Mouse (Mus musculus) stomach, embryonic 16.5 days (tissue): ENCODE data around the gene Zfp654. TPM values are rescaled to one million over a fixed set of nuclear protein-coding genes. Genes with fewer than 3 reads are reported as not detected.
"Not testable (repeated sequence)": the region's sequence is repeated elsewhere in the genome, so short reads cannot be mapped to it uniquely, and the experiment has no call there.

Source experiments
- ATAC-seq: fragments of 200-750 bp; cut with Nextera tagmentation; 2 replicates; pipeline ENCODE4 v1.8.0; 2017; ENCODE audit warnings: moderate number of reproducible peaks, moderate TSS enrichment; ENCODE audit not compliant: insufficient read depth, low FRiP score
- H3K27ac ChIP-seq: fragments of 300-500 bp; sonication (generic); 2 replicates; pipeline ENCODE4 v1.5.1; 2014; ENCODE audit warnings: low read length
- H3K27me3 ChIP-seq: fragments of 300-500 bp; sonication (generic); 2 replicates; pipeline ENCODE4 v1.6.1; 2014; ENCODE audit warnings: low read length, control low read depth, mixed read lengths; ENCODE audit not compliant: control insufficient read depth, insufficient read depth
- H3K36me3 ChIP-seq: fragments of 300-500 bp; sonication (generic); 2 replicates; pipeline ENCODE4 v1.6.1; 2014; ENCODE audit warnings: low read length; ENCODE audit not compliant: control insufficient read depth, insufficient read depth
- H3K4me1 ChIP-seq: fragments of 300-500 bp; sonication (generic); 2 replicates; pipeline ENCODE4 v1.6.1; 2014; ENCODE audit warnings: low read length, control low read depth, mixed read lengths; ENCODE audit not compliant: control insufficient read depth, insufficient read depth
- H3K4me2 ChIP-seq: fragments of 300-500 bp; sonication (generic); 2 replicates; pipeline ENCODE4 v1.6.1; 2014; ENCODE audit warnings: low read depth, low read length, mixed read lengths
- H3K4me3 ChIP-seq: fragments of 300-500 bp; sonication (generic); replicated peaks from 2 replicates; pipeline ENCODE4 v1.5.1; 2014; ENCODE audit warnings: mild to moderate bottlenecking, low read length
- H3K9ac ChIP-seq: fragments of 300-500 bp; sonication (generic); 2 replicates; pipeline ENCODE4 v1.6.1; 2014; ENCODE audit warnings: low read length
- H3K9me3 ChIP-seq: fragments of 300-500 bp; sonication (generic); replicated peaks from 2 replicates; pipeline ENCODE4 v1.6.1; 2016; ENCODE audit warnings: low read length, control low read depth; ENCODE audit not compliant: control insufficient read depth
- WGBS: fragments of 180-500 bp; shearing (Covaris S2); extraction: QIAGEN DNeasy Blood & Tissue Kit; methylation state at CpG from one replicate; pipeline ENCODE4 v1.1.7; 2014; 5-methylcytosine and 5-hydroxymethylcytosine counted together
- polyA plus RNA-seq: library from polyadenylated mRNA; unstranded; fragments of >200 nt; fragmentation: Nextera tagmentation; extraction: Ambion mirVana; gene quantifications from 2 replicates; pipeline ENCODE4 v1.2.1, GENCODE M21; 2015

Zfp654 gene
- polyA plus RNA-seq, 1 experiment from 2014 or later: 6.4 TPM

- no peak overlapping the region for H3K4me3 ChIP-seq
- H3K9me3 ChIP-seq: no peaks in the 10 kb centered on the region
- H3K9ac ChIP-seq: no peak overlapping the region
- no peak overlapping the region for H3K4me2 ChIP-seq
- no peaks in the 10 kb centered on the region for H3K27me3 ChIP-seq
- ATAC-seq: no peak
- 78% methylated on average over 2 of the region's 2 CpGs for WGBS
- H3K4me1 ChIP-seq: peaks cover 3% of the 10 kb centered on the region; the same call in 1 of the 2 replicates
- H3K36me3 ChIP-seq: no peaks in the 10 kb centered on the region
- H3K27ac ChIP-seq: no peak overlapping the region
Measured at GRCm38 (mm10) chr16:64869621-64870020, 18.2 kb upstream of the Zfp654 start.

- Histone ChIP-seq H3K36me3 (no peaks in the 10 kb centered on the region), H3K27ac (no peak overlapping the region), H3K27me3 (no peaks in the 10 kb centered on the region), H3K4me2 (no peak overlapping the region), H3K9ac (no peak overlapping the region), H3K4me3 (no peak overlapping the region), H3K4me1 (peaks cover 3% of the 10 kb centered on the region; the same call in 1 of the 2 replicates), H3K9me3 (no peaks in the 10 kb centered on the region)
- WGBS: 57% methylated on average over 6 of the region's 6 CpGs
- ATAC-seq: no peak
Measured at GRCm38 (mm10) chr16:64868613-64869012, 17.2 kb upstream of the Zfp654 start.

DNA sequence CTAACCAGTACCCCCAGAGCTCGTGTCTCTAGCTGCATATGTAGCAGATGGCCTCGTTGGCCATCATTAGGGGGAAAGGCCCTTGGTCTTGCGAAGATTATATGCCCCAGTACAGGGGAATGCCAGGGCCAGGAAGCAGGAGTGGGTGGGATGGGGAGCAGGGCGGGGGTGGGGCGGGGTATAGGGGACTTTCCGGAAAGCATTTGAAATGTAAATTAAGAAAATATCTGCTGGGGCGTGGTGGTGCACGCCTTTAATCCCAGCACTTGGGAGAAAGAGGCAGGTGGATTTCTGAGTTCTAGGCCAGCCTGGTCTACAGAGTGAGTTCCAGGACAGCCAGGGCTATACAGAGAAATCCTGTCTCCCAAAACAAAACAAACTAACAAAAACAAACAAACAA, 14.4 kb upstream of the Zfp654 start:
- not testable (repeated sequence) for H3K36me3 ChIP-seq, H3K27ac ChIP-seq, H3K4me3 ChIP-seq, H3K4me1 ChIP-seq, ATAC-seq, H3K9me3 ChIP-seq, H3K27me3 ChIP-seq, H3K9ac ChIP-seq, H3K4me2 ChIP-seq
- WGBS: 86% methylated on average over 8 of the region's 8 CpGs

DNA sequence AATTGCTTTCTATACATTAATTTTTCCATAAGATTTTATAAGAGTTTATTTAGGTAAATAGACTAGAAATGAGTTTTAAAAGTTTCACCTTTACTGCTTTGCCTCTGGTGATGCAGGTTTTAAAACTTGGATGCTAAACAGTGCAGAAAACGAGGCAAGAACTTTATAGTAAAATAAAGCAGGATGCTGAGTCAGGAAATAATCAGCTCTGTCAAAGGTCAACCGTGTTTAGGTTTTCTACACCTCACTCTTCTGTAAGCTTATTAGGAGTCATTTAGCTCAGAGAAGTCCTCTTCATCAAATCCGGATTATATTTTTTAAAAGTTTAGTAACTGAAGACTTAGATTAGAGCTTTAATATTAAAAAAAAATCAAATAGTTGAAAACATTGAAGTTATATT, 5.5 kb upstream of the Zfp654 start:
- Histone ChIP-seq H3K4me3 (no peak overlapping the region), H3K4me1 (peaks cover 3% of the 10 kb centered on the region; the same call in 1 of the 2 replicates), H3K36me3 (peaks cover 21% of the 10 kb centered on the region), H3K9me3 (no peaks in the 10 kb centered on the region), H3K4me2 (no peak overlapping the region), H3K9ac (no peak overlapping the region), H3K27me3 (no peaks in the 10 kb centered on the region), H3K27ac (no peak overlapping the region)
- ATAC-seq: no peak
- 88% methylated on average over 3 of the region's 3 CpGs for WGBS

GRCm38 (mm10) chr16:64852891-64853290, 1.4 kb upstream of the Zfp654 start:
- H3K9me3 ChIP-seq: no peaks in the 10 kb centered on the region

DNA sequence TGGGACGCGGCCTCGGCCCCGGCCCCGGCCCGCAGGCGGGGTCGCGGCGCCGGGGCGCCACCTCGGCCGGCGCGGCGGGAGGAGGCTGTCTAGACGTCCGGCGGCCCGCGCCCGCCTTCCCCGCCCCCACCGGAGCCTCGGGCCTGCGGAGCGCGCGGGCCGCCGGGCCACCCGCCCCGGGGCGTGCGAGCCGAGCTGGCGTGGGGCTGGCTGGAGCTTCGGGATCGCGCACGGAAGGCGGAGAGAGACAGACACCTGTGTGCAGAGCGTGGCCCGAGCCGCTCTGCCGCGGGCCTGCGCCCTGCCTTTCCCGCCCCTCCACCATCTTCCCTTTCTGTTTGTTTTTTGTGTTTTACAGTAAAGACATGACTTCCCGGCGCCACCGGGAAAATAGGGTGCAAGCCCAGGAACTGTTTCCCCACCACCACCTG, 1.0 kb upstream of the Zfp654 start:
- H3K36me3 ChIP-seq: peaks cover 17% of the 10 kb centered on the region
- peak; percentile 19; the same call in 1 of the 2 replicates for ATAC-seq
- under 1% methylated on average over 44 of the region's 53 CpGs for WGBS
- H3K27ac ChIP-seq: peak overlapping the region; percentile 98
- H3K4me3 ChIP-seq: peak overlapping the region; percentile 91
- H3K27me3 ChIP-seq: no peaks in the 10 kb centered on the region
- H3K4me2 ChIP-seq: peak overlapping the region; percentile 79
- peak overlapping the region; percentile 95 for H3K9ac ChIP-seq
- H3K9me3 ChIP-seq: no peaks in the 10 kb centered on the region
- peaks cover 3% of the 10 kb centered on the region; the same call in 1 of the 2 replicates for H3K4me1 ChIP-seq

More at GRCm38 (mm10) chr16:64852891-64853290, 1.4 kb upstream of the Zfp654 start:
- no peak for ATAC-seq
- peaks cover 3% of the 10 kb centered on the region; the same call in 1 of the 2 replicates for H3K4me1 ChIP-seq
- WGBS: 3% methylated on average over 14 of the region's 14 CpGs
- peaks cover 18% of the 10 kb centered on the region for H3K36me3 ChIP-seq
- no peaks in the 10 kb centered on the region for H3K27me3 ChIP-seq
- H3K9ac ChIP-seq: peak overlapping the region; percentile 95
- peak overlapping the region; percentile 98 for H3K27ac ChIP-seq
- H3K4me2 ChIP-seq: peak overlapping the region; percentile 79
- H3K4me3 ChIP-seq: peak overlapping the region; percentile 91

DNA sequence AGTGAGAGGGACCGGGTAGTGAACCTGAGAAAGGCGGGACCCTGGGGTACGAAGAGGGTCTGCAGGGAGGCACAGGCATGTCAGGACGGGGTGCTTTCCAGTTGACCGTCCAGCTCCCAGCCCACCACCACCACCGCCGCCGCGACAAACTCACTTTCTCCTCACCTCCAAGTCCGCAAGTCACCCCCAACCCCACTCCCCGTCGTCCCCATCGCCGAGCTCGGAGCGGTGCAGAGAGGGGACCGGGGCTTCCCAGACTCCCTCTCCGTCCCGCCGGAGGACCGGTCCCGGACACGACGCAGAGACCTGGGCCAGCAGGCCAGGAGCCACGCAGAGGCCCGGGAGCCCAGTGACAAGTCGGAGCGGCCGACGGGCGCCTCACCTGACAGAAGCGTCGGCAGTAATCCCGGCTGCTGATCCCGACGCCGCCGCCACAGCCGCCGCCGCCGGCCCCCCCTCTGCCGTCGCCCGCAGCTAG, 328 bp downstream of the Zfp654 start:
- Histone ChIP-seq H3K4me1 (peaks cover 3% of the 10 kb centered on the region; the same call in 1 of the 2 replicates), H3K27me3 (no peaks in the 10 kb centered on the region), H3K36me3 (peaks cover 16% of the 10 kb centered on the region), H3K4me2 (peak overlapping the region; percentile 95), H3K27ac (peak overlapping the region; percentile 93), H3K9me3 (no peaks in the 10 kb centered on the region), H3K4me3 (peak overlapping the region; percentile 99), H3K9ac (peak overlapping the region; percentile 96)
- no peak; the same call in none of the 2 replicates for ATAC-seq
- WGBS: under 1% methylated on average over 45 of the region's 45 CpGs

GRCm38 (mm10) chr16:64850287-64851084, 966 bp downstream of the Zfp654 start:
- Histone ChIP-seq H3K27me3 (no peaks in the 10 kb centered on the region), H3K9me3 (no peaks in the 10 kb centered on the region), H3K36me3 (peaks cover 10% of the 10 kb centered on the region), H3K4me2 (peak overlapping the region; percentile 95), H3K9ac (peak overlapping the region; percentile 96), H3K4me3 (peak overlapping the region; percentile 99), H3K27ac (peak overlapping the region; percentile 93), H3K4me1 (peaks cover 3% of the 10 kb centered on the region; the same call in 1 of the 2 replicates)
- WGBS: 2% methylated on average over 16 of the region's 16 CpGs
- ATAC-seq: no peak

GRCm38 (mm10) chr16:64845947-64846346, 5.5 kb downstream of the Zfp654 start:
- H3K4me2 ChIP-seq: no peak overlapping the region
- no peak overlapping the region for H3K4me3 ChIP-seq
- no peaks in the 10 kb centered on the region for H3K4me1 ChIP-seq
- no peaks in the 10 kb centered on the region for H3K9me3 ChIP-seq
- ATAC-seq: no peak
- H3K27me3 ChIP-seq: no peaks in the 10 kb centered on the region
- H3K36me3 ChIP-seq: no peaks in the 10 kb centered on the region
- no peak overlapping the region for H3K27ac ChIP-seq
- no peak overlapping the region for H3K9ac ChIP-seq
- WGBS: 87% methylated on average over 8 of the region's 8 CpGs
